8 mouse cellular contexts compared by ENCODE assay signal in the genomic region with DNA sequence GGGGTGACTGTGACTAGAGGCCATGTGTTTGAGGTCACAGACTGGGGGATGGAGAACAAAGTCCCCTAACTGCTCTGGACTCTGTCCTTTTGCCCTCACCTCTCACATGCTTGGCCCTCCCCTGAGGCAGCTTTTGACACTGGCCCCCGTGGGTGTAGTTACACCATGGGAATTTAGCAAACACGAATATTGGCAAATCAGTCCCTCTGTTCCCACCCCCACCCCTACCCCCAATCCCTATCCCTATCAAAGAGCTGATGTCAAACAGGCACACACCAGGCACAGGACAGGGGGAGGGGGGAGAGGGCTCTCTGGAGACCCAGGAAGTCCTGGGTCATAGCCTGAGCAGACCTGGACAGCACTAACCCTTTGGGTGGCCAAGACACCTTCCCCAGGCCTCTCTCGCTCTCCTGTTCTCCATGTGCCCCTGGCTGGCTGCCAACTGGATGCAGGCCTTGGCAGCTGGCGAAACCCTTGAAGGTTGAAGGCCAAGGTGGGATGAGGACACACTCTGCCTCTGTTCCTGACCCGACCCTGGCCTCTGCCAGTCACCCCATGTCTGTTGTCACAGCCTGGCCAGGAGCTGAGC. TPM values are rescaled to one million over a fixed set of nuclear protein-coding genes. Genes with fewer than 3 reads are reported as not detected.
DNase-seq lines count a peak whose midpoint lies in the region; ATAC-seq and TF ChIP-seq lines count a peak whose summit lies in the region.
"Had no signal": no experiment of that assay in that cellular context is flagged by ENCODE, and none has a peak within 500 bp of the region (broad histone marks: within the 10 kb centered on the region; RNA-seq: fewer than 3 reads in every experiment).

No protein-coding gene starts in this region.

- 0 out of 2 replicates have a peak, but pooled peaks cover 3% of the 10 kb centered on the region for H3K4me1 ChIP-seq in heart, postnatal 0 days (ENCODE audit: control insufficient read depth, insufficient read depth)
- H3K4me1 ChIP-seq in liver, embryonic 14.5 days (replicated peaks; ENCODE audit: control insufficient read depth in 2 of 2, insufficient read depth in 2 of 2, low read length in 1 of 2) = peaks cover 0 to 2% of the 10 kb centered on the region in 2 experiments; a peak in 2 of 4 replicates
- H3K4me1 ChIP-seq in hindbrain, embryonic 10.5 days (replicated peaks) = peaks cover 6% of the 10 kb centered on the region; the same call in 1 of the 2 replicates
- peaks cover 8% of the 10 kb centered on the region; the same call in 1 of the 2 replicates for H3K4me1 ChIP-seq in midbrain, embryonic 10.5 days

- TF ChIP-seq CTCF in heart, postnatal 0 days (IDR thresholded peaks at IDR 0.05; ENCODE audit: low read depth) = no peak
- no peak for TF ChIP-seq CTCF in liver, embryonic 14.5 days (IDR thresholded peaks at IDR 0.05; ENCODE audit: low read depth)

- H3K4me2 ChIP-seq in heart, postnatal 0 days (ENCODE audit: low read depth, low read length) = no peak overlapping the region
- no peak overlapping the region for H3K4me2 ChIP-seq in liver, embryonic 14.5 days (ENCODE audit: low read depth)

- no peaks in the 10 kb centered on the region for H3K9me3 ChIP-seq in heart, postnatal 0 days (replicated peaks; ENCODE audit: control insufficient read depth, low read length)
- no peaks in the 10 kb centered on the region for H3K9me3 ChIP-seq in liver, embryonic 14.5 days (ENCODE audit: control insufficient read depth, low read length)
- no peaks in the 10 kb centered on the region for H3K9me3 ChIP-seq in hindbrain, embryonic 10.5 days
- no peaks in the 10 kb centered on the region for H3K9me3 ChIP-seq in midbrain, embryonic 10.5 days (replicated peaks)

- H3K27ac ChIP-seq in heart, postnatal 0 days (ENCODE audit: low read depth) = no peak overlapping the region
- no peak overlapping the region for H3K27ac ChIP-seq in liver, embryonic 14.5 days
- H3K27ac ChIP-seq in hindbrain, embryonic 10.5 days = no peak overlapping the region
- H3K27ac ChIP-seq in midbrain, embryonic 10.5 days (replicated peaks) = no peak overlapping the region

- no peaks in the 10 kb centered on the region for H3K27me3 ChIP-seq in heart, postnatal 0 days (ENCODE audit: control insufficient read depth, insufficient read depth, low read length)
- no peaks in the 10 kb centered on the region for H3K27me3 ChIP-seq in liver, embryonic 14.5 days (ENCODE audit: control insufficient read depth, insufficient read depth, low read length)
- H3K27me3 ChIP-seq in hindbrain, embryonic 10.5 days (ENCODE audit: insufficient read depth, poor library complexity, severe bottlenecking) = no peaks in the 10 kb centered on the region
- no peaks in the 10 kb centered on the region for H3K27me3 ChIP-seq in midbrain, embryonic 10.5 days (ENCODE audit: low read depth, poor library complexity, severe bottlenecking)

- H3K9ac ChIP-seq in heart, postnatal 0 days (replicated peaks; ENCODE audit: low read depth, low read length) = no peak overlapping the region
- H3K9ac ChIP-seq in liver, embryonic 14.5 days (replicated peaks) = no peak overlapping the region; the same call in 1 of the 2 replicates

- peak; percentile 37 for DNase-seq in urinary bladder, postnatal 14 days (ENCODE audit: low spot score)
- no peak for DNase-seq in urinary bladder, postnatal 10 days (ENCODE audit: low spot score)
- no peak for DNase-seq in heart, postnatal 0 days (ENCODE audit: low spot score)
- no peak for DNase-seq in liver, embryonic 14.5 days (ENCODE audit: low read depth in 3 of 3, low spot score in 3 of 3)
- DNase-seq in hindbrain, embryonic 10.5 days (ENCODE audit: low spot score) = no peak
- no peak for DNase-seq in midbrain, embryonic 10.5 days (ENCODE audit: low spot score)
- no peak for DNase-seq in embryo, embryonic 11 days

- WGBS in heart, postnatal 0 days = 34% methylated on average over 5 of the region's 5 CpGs
- WGBS in liver, embryonic 14.5 days (ENCODE audit: insufficient replicate concordance) = 38% methylated on average over 5 of the region's 5 CpGs
- 57% methylated on average over 5 of the region's 5 CpGs for WGBS in hindbrain, embryonic 10.5 days
- WGBS in midbrain, embryonic 10.5 days = 70% methylated on average over 5 of the region's 5 CpGs

- ATAC-seq in heart, postnatal 0 days (ENCODE audit: insufficient read depth, low read depth) = peak; percentile 24; the same call in 1 of the 2 replicates
- ATAC-seq in liver, embryonic 14.5 days (ENCODE audit: insufficient read depth) = peak; percentile 67
- ATAC-seq: midbrain, embryonic 16.5 days had no signal

- no peak for TF ChIP-seq EP300 in heart, postnatal 0 days (IDR thresholded peaks at IDR 0.05; ENCODE audit: low read depth)
- TF ChIP-seq EP300 in liver, embryonic 14.5 days (IDR thresholded peaks at IDR 0.05; ENCODE audit: low read depth) = no peak

- H3K4me3 ChIP-seq in heart, postnatal 0 days (ENCODE audit: low read depth, low read length) = no peak overlapping the region
- no peak overlapping the region for H3K4me3 ChIP-seq in liver, embryonic 14.5 days (ENCODE audit: insufficient read depth in 1 of 2, low read depth in 2 of 2, low read length in 2 of 2)
- no peak overlapping the region for H3K4me3 ChIP-seq in hindbrain, embryonic 10.5 days
- no peak overlapping the region for H3K4me3 ChIP-seq in midbrain, embryonic 10.5 days

- no peaks in the 10 kb centered on the region for H3K36me3 ChIP-seq in heart, postnatal 0 days (replicated peaks; ENCODE audit: control insufficient read depth, insufficient read depth, low read length)
- no peaks in the 10 kb centered on the region for H3K36me3 ChIP-seq in liver, embryonic 14.5 days (replicated peaks; ENCODE audit: control insufficient read depth, insufficient read depth, low read depth)
- no peaks in the 10 kb centered on the region for H3K36me3 ChIP-seq in hindbrain, embryonic 10.5 days
- H3K36me3 ChIP-seq in midbrain, embryonic 10.5 days = no peaks in the 10 kb centered on the region

RNA-seq across cellular contexts. Expression of gene Fgd2, which starts 24.2 kb away (rescaled TPM):
- total RNA-seq in heart, postnatal 0 days (2014; rRNA removed; ENCODE audit: low replicate concordance) = 1.4 and 6.3 TPM in 2 replicates
- 1.6 and 2.3 TPM in 2 replicates for polyA plus RNA-seq in heart, postnatal 0 days (2015; fragmentation: Nextera tagmentation; extraction: Ambion mirVana)
- 8.5 and 8.6 TPM in 2 replicates for polyA plus RNA-seq in liver, embryonic 14.5 days (2012; rRNA removed)
- polyA plus RNA-seq in liver, embryonic 14.5 days (2014; fragmentation: Nextera tagmentation; extraction: Ambion mirVana) = 3.8 and 4.0 TPM in 2 replicates
- polyA plus RNA-seq in hindbrain, embryonic 10.5 days (2016; fragmentation: Nextera tagmentation; extraction: Ambion mirVana) = 5.9 and 7.5 TPM in 2 replicates
- polyA plus RNA-seq in midbrain, embryonic 10.5 days (2016; fragmentation: Nextera tagmentation; extraction: Ambion mirVana) = 3.8 and 4.1 TPM in 2 replicates

RNA-seq across cellular contexts. Expression of gene Mtch1, which starts 37.2 kb away (rescaled TPM):
- 357 and 380 TPM in 2 replicates for total RNA-seq in heart, postnatal 0 days (2014; rRNA removed; ENCODE audit: low replicate concordance)
- 208 and 209 TPM in 2 replicates for polyA plus RNA-seq in heart, postnatal 0 days (2015; fragmentation: Nextera tagmentation; extraction: Ambion mirVana)
- polyA plus RNA-seq in liver, embryonic 14.5 days (2012; rRNA removed) = 61.1 and 69.0 TPM in 2 replicates
- 54.3 and 64.3 TPM in 2 replicates for polyA plus RNA-seq in liver, embryonic 14.5 days (2014; fragmentation: Nextera tagmentation; extraction: Ambion mirVana)
- polyA plus RNA-seq in hindbrain, embryonic 10.5 days (2016; fragmentation: Nextera tagmentation; extraction: Ambion mirVana) = 338 and 391 TPM in 2 replicates
- 277 and 318 TPM in 2 replicates for polyA plus RNA-seq in midbrain, embryonic 10.5 days (2016; fragmentation: Nextera tagmentation; extraction: Ambion mirVana)
